ENCODE assay signal across 22 mouse cellular contexts in the genomic region with DNA sequence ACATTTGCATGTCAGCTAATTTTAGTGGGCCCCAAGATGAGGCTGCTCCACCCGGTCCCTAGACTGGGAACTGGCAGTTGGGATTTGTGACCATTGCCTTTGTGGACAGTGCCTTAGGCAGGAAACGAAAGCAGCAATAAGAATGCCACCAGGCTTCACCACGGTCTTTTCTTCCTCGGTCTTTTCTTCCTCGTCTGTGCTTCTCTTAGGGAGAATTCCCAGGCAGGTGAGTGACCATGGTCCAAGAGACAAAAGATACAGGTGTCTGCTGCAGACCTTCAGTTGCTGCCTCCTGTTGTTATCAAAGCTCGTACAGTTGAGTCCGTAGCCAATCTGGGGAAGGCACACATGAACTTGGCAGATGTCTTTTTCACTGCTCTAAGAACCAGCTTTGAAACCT. TPM values are rescaled to one million over a fixed set of nuclear protein-coding genes. Genes with fewer than 3 reads are reported as not detected.
A peak's percentile ranks its signal among the peaks of the same experiment; 100 is the strongest.
DNase-seq lines count a peak whose midpoint lies in the region; ATAC-seq lines count a peak whose summit lies in the region.
"Had no signal": no experiment of that assay in that cellular context is flagged by ENCODE, and none has a peak within 500 bp of the region (broad histone marks: within the 10 kb centered on the region; RNA-seq: fewer than 3 reads in every experiment).

No protein-coding gene starts in this region.

- peak; percentile 45; the same call in 1 of the 2 replicates for ATAC-seq in intestine, embryonic 16.5 days
- ATAC-seq: activated CD4-positive, CD25-positive, alpha-beta regulatory T cell, adult 4 months; forebrain, embryonic 14.5 days; Patski had no signal

- no peak overlapping the region for H3K27ac ChIP-seq in intestine, embryonic 16.5 days (ENCODE audit: low read length)
- H3K27ac ChIP-seq: embryonic facial prominence, embryonic 15.5 days; forebrain, embryonic 10.5 days; heart, adult 2 months; hindbrain, embryonic 15.5 days had no signal

- no peaks in the 10 kb centered on the region for H3K27me3 ChIP-seq in intestine, embryonic 16.5 days (replicated peaks; ENCODE audit: control insufficient read depth, insufficient read depth, low read length)
- H3K27me3 ChIP-seq: CH12.LX; embryonic facial prominence, embryonic 15.5 days; heart, embryonic 12.5 days; hindbrain, embryonic 15.5 days; Patski had no signal

- no peak overlapping the region for H3K9ac ChIP-seq in intestine, embryonic 16.5 days (ENCODE audit: low read depth, low read length)
- H3K9ac ChIP-seq: embryonic facial prominence, embryonic 15.5 days; heart, embryonic 12.5 days; hindbrain, embryonic 15.5 days had no signal

- DNase-seq in cerebellum, adult 9-10 months = peak; percentile 61
- no peak for DNase-seq in cerebellum, postnatal 4 days (ENCODE audit: low spot score in 2 of 2)
- DNase-seq in left cerebral cortex, postnatal 4 days = peak; percentile 26
- no peak for DNase-seq in left cerebral cortex, postnatal 14 days (ENCODE audit: low spot score in 2 of 2)
- DNase-seq in layer of hippocampus, adult 8-10 months (ENCODE audit: low spot score in 2 of 2) = no peak
- no peak for DNase-seq in lung, postnatal 10 days
- DNase-seq: adrenal gland, postnatal 14 days; embryo, embryonic 11 days; gastrocnemius, postnatal 36 days; heart, adult 2 months; heart, postnatal 36 days; kidney, adult 8-10 months had no signal

- no peak overlapping the region for H3K4me3 ChIP-seq in intestine, embryonic 16.5 days (ENCODE audit: low read length)
- H3K4me3 ChIP-seq: embryonic facial prominence, embryonic 15.5 days; erythroblast, embryonic 14.5 days; forebrain, embryonic 10.5 days; heart, adult 2 months; heart, embryonic 12.5 days; hindbrain, embryonic 15.5 days had no signal

- 69% methylated on average over 7 of the region's 7 CpGs for WGBS in intestine, embryonic 16.5 days

- H3K9me3 ChIP-seq in intestine, embryonic 16.5 days (ENCODE audit: control insufficient read depth, low read length) = no peaks in the 10 kb centered on the region
- H3K9me3 ChIP-seq: embryonic facial prominence, embryonic 15.5 days; forebrain, embryonic 10.5 days; heart, embryonic 12.5 days; hindbrain, embryonic 15.5 days had no signal

- no peaks in the 10 kb centered on the region for H3K36me3 ChIP-seq in intestine, embryonic 16.5 days (ENCODE audit: control insufficient read depth, insufficient read depth, low read length)
- H3K36me3 ChIP-seq: embryonic facial prominence, embryonic 15.5 days; forebrain, embryonic 10.5 days; heart, embryonic 12.5 days; hindbrain, embryonic 15.5 days had no signal

- intact Hi-C loops in left cerebral cortex, postnatal 4 days (cut with DNase I) = no loop called here
- intact Hi-C loops in left cerebral cortex, postnatal 14 days (cut with DNase I) = no loop called here

- 0 out of 2 replicates have a peak, but pooled peaks cover 3% of the 10 kb centered on the region for H3K4me1 ChIP-seq in intestine, embryonic 16.5 days (ENCODE audit: control insufficient read depth, insufficient read depth, low read length)

- peak overlapping the region; percentile 2; the same call in 1 of the 2 replicates for H3K4me2 ChIP-seq in intestine, embryonic 16.5 days (ENCODE audit: low read depth, low read length)
- H3K4me2 ChIP-seq: embryonic facial prominence, embryonic 15.5 days; heart, embryonic 12.5 days; hindbrain, embryonic 15.5 days had no signal

RNA-seq across cellular contexts. Expression of gene Ggact, which starts 33.3 kb away (rescaled TPM):
- 10 to 100 TPM; 11.4 to 11.5 TPM for total RNA-seq in left cerebral cortex, postnatal 4 days (2021)
- total RNA-seq in left cerebral cortex, postnatal 14 days (2021) = 10 to 100 TPM; 21.8 to 22.2 TPM
- polyA plus RNA-seq in intestine, embryonic 16.5 days (2015; fragmentation: Nextera tagmentation; extraction: Ambion mirVana) = 49.1 and 50.4 TPM in 2 replicates
- 10 to 100 TPM; 44.2 to 47.8 (median 45.5) TPM for total RNA-seq in layer of hippocampus, adult 8-10 months (2022)

Comparison
In these comparisons a context has a peak if more than half of its experiments do, and no peak if none do; other contexts are left out.
1. DNase-seq: peak in cerebellum, adult 9-10 months (single experiment) and left cerebral cortex, postnatal 4 days (single experiment); none in cerebellum, postnatal 4 days (0 of 2), left cerebral cortex, postnatal 14 days (0 of 2), layer of hippocampus, adult 8-10 months (0 of 2) and lung, postnatal 10 days (single experiment).